Mouse (Mus musculus) neural tube, embryonic 11.5 days (tissue): ENCODE data around the gene Slc5a1. TPM values are rescaled to one million over a fixed set of nuclear protein-coding genes. Genes with fewer than 3 reads are reported as not detected.

ENCODE experiments used
- ATAC-seq: fragments of 200-750 bp; cut with Nextera tagmentation; 2 replicates; pipeline ENCODE4 v1.8.0; 2017; ENCODE audit warnings: moderate number of reproducible peaks, mild to moderate bottlenecking, moderate TSS enrichment, moderate library complexity; ENCODE audit not compliant: insufficient read depth, low FRiP score, low TSS enrichment
- DNase-seq: peaks from one replicate; pipeline ENCODE4 v3.0.0-alpha.2; 2015; ENCODE audit warnings: low spot score
- H3K27ac ChIP-seq: fragments of 300-500 bp; sonication (generic); 2 replicates; pipeline ENCODE4 v1.5.1; 2014; ENCODE audit warnings: low read depth, mild to moderate bottlenecking, low read length
- H3K27me3 ChIP-seq: fragments of 300-500 bp; sonication (generic); 2 replicates; pipeline ENCODE4 v1.6.1; 2014; ENCODE audit warnings: mild to moderate bottlenecking, low read length, mixed read lengths; ENCODE audit not compliant: control insufficient read depth, insufficient read depth
- H3K36me3 ChIP-seq: fragments of 300-500 bp; sonication (generic); 2 replicates; pipeline ENCODE4 v1.6.1; 2014; ENCODE audit warnings: mild to moderate bottlenecking, low read length, moderate library complexity, mixed read lengths; ENCODE audit not compliant: control insufficient read depth, insufficient read depth
- H3K4me1 ChIP-seq: fragments of 300-500 bp; sonication (generic); 2 replicates; pipeline ENCODE4 v1.6.1; 2014; ENCODE audit warnings: low read length, mixed read lengths; ENCODE audit not compliant: control insufficient read depth, insufficient read depth
- H3K4me2 ChIP-seq: fragments of 300-500 bp; sonication (generic); 2 replicates; pipeline ENCODE4 v1.6.1; 2014; ENCODE audit warnings: low read depth, mild to moderate bottlenecking, moderate library complexity
- H3K4me3 ChIP-seq: fragments of 300-500 bp; sonication (generic); 2 replicates; pipeline ENCODE4 v1.5.1; 2014; ENCODE audit warnings: low read depth, low read length
- H3K9ac ChIP-seq: fragments of 300-500 bp; sonication (generic); 2 replicates; pipeline ENCODE4 v1.6.1; 2014; ENCODE audit warnings: mild to moderate bottlenecking, low read length
- H3K9me3 ChIP-seq: fragments of 300-500 bp; sonication (generic); 2 replicates; pipeline ENCODE4 v1.6.1; 2016; ENCODE audit warnings: low read length; ENCODE audit not compliant: control insufficient read depth
- WGBS: fragments of 180-500 bp; shearing (Covaris S2); extraction: QIAGEN DNeasy Blood & Tissue Kit; methylation state at CpG from one replicate; pipeline ENCODE4 v1.1.7; 2014; 5-methylcytosine and 5-hydroxymethylcytosine counted together
- polyA plus RNA-seq: library from polyadenylated mRNA; unstranded; fragments of >200 nt; fragmentation: Nextera tagmentation; extraction: Ambion mirVana; gene quantifications from 2 replicates; pipeline ENCODE4 v1.2.1, GENCODE M21; 2014

The Slc5a1 gene
- polyA plus RNA-seq, 1 experiment from 2014 or later, result not detected

GRCm38 (mm10) chr5:33102369-33103055, 1.5 kb upstream of the Slc5a1 start:
- WGBS, result 37% methylated on average over 12 of the region's 12 CpGs
- Histone ChIP-seq H3K4me2 (no peak overlapping the region), H3K9ac (no peak overlapping the region), H3K4me3 (no peak overlapping the region), H3K4me1 (no peaks in the 10 kb centered on the region), H3K27ac (no peak overlapping the region), H3K27me3 (peaks cover 16% of the 10 kb centered on the region), H3K9me3 (no peaks in the 10 kb centered on the region), H3K36me3 (no peaks in the 10 kb centered on the region)
- ATAC-seq (no peak), DNase-seq (no peak)

DNA sequence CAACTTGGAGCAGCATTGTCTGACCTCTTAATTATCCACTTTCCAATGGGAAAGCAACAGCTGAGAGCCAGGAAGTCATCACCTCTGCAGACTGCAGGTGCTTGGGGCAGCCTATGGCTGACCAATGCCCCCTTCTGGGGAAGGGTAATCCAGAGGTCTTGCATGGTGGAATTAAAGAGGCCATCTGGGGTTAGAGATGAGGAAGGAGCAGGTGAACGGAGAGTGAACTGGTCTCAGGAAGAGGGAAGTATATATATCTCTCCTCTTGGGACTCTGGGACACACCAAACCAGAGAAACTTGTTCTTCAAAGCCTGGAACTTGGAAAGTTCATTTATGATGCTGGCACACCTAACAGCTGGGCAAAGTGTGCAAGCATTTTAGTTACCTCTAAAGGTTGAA, 857 bp downstream of the Slc5a1 start:
- H3K9me3 ChIP-seq, result no peaks in the 10 kb centered on the region
- H3K27ac ChIP-seq, result no peak overlapping the region
- no peaks in the 10 kb centered on the region for H3K36me3 ChIP-seq
- WGBS, result 67% methylated on average over 1 of the region's 1 CpGs
- no peak overlapping the region for H3K9ac ChIP-seq
- no peaks in the 10 kb centered on the region for H3K4me1 ChIP-seq
- no peak overlapping the region for H3K4me2 ChIP-seq
- H3K27me3 ChIP-seq, result peaks cover 16% of the 10 kb centered on the region
- ATAC-seq, result no peak
- no peak for DNase-seq
- no peak overlapping the region for H3K4me3 ChIP-seq

DNA sequence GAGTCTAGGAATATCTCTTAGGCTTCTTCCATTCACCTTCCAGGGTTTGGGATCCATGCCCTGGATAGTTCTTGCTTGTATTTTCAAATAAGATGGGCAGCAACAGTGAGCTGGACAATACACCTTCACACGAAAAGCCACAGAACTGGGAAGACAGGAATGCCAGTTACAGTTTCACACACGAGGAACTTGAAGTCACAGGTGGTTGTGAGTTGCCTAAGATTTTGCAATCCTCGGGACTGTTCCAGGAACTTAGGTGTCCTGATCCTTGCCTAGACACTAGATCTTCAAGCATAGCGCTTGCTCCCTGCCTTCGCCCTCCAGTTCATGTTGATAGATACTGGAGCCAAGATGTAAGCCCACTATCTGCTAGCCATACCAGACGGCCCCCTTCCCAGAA, 1.6 kb downstream of the Slc5a1 start:
- Histone ChIP-seq H3K4me1 (no peaks in the 10 kb centered on the region), H3K4me2 (no peak overlapping the region), H3K9ac (no peak overlapping the region), H3K36me3 (no peaks in the 10 kb centered on the region), H3K4me3 (no peak overlapping the region), H3K27me3 (peaks cover 16% of the 10 kb centered on the region), H3K9me3 (no peaks in the 10 kb centered on the region), H3K27ac (no peak overlapping the region)
- ATAC-seq (no peak), DNase-seq (no peak)
- WGBS, result 86% methylated on average over 6 of the region's 6 CpGs

- no peak overlapping the region for H3K9ac ChIP-seq
- H3K9me3 ChIP-seq, result no peaks in the 10 kb centered on the region
- H3K27ac ChIP-seq, result no peak overlapping the region
- no peak overlapping the region for H3K4me2 ChIP-seq
- H3K36me3 ChIP-seq, result no peaks in the 10 kb centered on the region
- peaks cover 16% of the 10 kb centered on the region for H3K27me3 ChIP-seq
- ATAC-seq, result no peak
- no peak overlapping the region for H3K4me3 ChIP-seq
- 78% methylated on average over 6 of the region's 6 CpGs for whole genome bisulfite sequencing
- no peak for DNase-seq
- no peaks in the 10 kb centered on the region for H3K4me1 ChIP-seq
These were observed 3.0 kb downstream of the Slc5a1 start for GRCm38 (mm10) chr5:33107056-33107455.

DNA sequence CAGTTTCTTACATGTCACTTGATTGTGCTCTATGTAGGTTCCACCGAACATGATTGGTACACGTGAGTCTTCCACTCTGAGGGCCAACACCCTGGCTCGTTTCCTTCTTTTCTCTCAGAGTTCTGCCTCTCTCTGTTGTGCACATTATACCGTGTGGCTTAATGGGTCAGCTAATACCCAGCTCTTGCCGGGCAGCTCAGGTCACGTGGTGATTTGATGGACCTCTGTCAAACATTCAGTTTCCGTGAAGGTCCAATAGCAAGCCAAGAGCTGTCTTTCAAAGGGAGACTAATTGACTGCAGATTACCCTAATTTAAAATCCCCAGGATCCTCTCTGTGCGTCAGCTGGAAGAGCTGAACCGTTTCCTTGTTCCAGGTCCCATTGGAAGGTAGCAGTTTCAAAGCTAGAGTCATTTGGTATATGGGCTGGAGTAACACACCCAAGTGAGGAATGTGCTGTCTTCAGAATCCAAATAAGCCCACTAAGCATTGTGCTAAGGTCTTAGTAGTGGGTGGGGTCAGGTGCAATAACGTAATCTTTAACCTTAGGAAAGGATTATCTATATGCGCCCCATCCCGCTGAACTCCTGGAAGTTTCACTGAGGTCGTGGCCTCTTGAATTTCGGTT, 3.9 kb downstream of the Slc5a1 start:
- Histone ChIP-seq H3K36me3 (no peaks in the 10 kb centered on the region), H3K27ac (no peak overlapping the region), H3K9ac (no peak overlapping the region), H3K4me3 (no peak overlapping the region), H3K9me3 (no peaks in the 10 kb centered on the region), H3K4me1 (no peaks in the 10 kb centered on the region), H3K4me2 (no peak overlapping the region), H3K27me3 (peaks cover 16% of the 10 kb centered on the region)
- WGBS, result 69% methylated on average over 14 of the region's 14 CpGs
- ATAC-seq (no peak), DNase-seq (no peak)

GRCm38 (mm10) chr5:33121871-33122315, 17.9 kb downstream of the Slc5a1 start:
- WGBS, result 66% methylated on average over 4 of the region's 4 CpGs
- no peak overlapping the region for H3K27ac ChIP-seq
- H3K9ac ChIP-seq, result no peak overlapping the region
- no peaks in the 10 kb centered on the region for H3K27me3 ChIP-seq
- no peaks in the 10 kb centered on the region for H3K9me3 ChIP-seq
- no peak overlapping the region for H3K4me3 ChIP-seq
- no peak for ATAC-seq
- no peaks in the 10 kb centered on the region for H3K36me3 ChIP-seq
- no peak for DNase-seq
- H3K4me2 ChIP-seq, result no peak overlapping the region
- no peaks in the 10 kb centered on the region for H3K4me1 ChIP-seq

DNA sequence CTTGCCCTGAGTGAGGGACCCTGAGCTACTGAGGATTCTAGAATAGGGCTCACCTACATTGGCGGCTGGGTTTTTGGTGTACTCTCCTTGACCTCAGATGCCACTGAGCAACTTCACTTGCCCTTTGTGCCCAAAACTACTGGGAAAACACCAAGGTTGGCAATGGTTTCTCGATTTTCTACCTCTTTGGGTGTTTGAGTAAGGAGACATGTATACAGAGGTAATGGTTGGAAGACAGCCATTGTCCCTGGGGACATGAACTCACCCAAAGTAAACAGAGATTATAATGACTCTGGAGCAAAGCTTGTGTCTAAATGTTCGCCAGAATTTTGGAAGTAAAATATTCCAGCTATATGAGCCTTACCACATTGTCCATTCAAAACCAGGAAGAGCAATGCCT, 19.6 kb downstream of the Slc5a1 start:
- H3K4me1 ChIP-seq, result no peaks in the 10 kb centered on the region
- ATAC-seq, result no peak
- WGBS, result 86% methylated on average over 3 of the region's 3 CpGs

DNA sequence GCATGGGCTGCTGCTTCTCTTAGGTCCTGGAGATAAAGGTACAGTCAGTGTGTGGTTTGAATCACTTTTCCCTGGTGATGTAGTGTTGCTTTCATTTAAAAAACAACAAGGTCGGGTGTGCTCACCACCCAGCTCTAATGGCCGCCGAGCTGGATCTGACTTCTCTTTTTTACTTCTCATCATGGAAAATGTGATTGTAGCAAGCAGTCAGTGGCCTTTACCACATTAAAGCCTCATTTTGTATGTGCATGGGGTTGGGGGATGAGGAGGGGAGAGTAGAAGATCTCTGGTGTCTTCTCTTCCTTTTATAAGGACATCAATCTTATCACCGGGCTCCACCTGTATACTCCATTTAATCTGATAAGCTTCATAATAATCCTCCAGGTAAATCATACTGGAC, 21.3 kb downstream of the Slc5a1 start:
- H3K4me1 ChIP-seq, result no peaks in the 10 kb centered on the region
- H3K9ac ChIP-seq, result no peak overlapping the region
- DNase-seq, result no peak
- H3K4me3 ChIP-seq, result no peak overlapping the region
- H3K4me2 ChIP-seq, result no peak overlapping the region
- no peaks in the 10 kb centered on the region for H3K27me3 ChIP-seq
- no peak for ATAC-seq
- no peak overlapping the region for H3K27ac ChIP-seq
- H3K36me3 ChIP-seq, result no peaks in the 10 kb centered on the region
- H3K9me3 ChIP-seq, result no peaks in the 10 kb centered on the region
- 89% methylated on average over 4 of the region's 4 CpGs for WGBS

More for the DNA sequence above, 19.6 kb downstream of the Slc5a1 start:
- Histone ChIP-seq H3K4me3 (no peak overlapping the region), H3K4me2 (no peak overlapping the region), H3K27me3 (no peaks in the 10 kb centered on the region), H3K9me3 (no peaks in the 10 kb centered on the region), H3K9ac (no peak overlapping the region), H3K36me3 (no peaks in the 10 kb centered on the region), H3K27ac (no peak overlapping the region)
- no peak for DNase-seq

GRCm38 (mm10) chr5:33134132-33134531, 30.1 kb downstream of the Slc5a1 start:
- H3K27ac ChIP-seq, result no peak overlapping the region
- H3K4me1 ChIP-seq, result no peaks in the 10 kb centered on the region
- DNase-seq, result no peak
- no peak overlapping the region for H3K4me2 ChIP-seq
- H3K9ac ChIP-seq, result no peak overlapping the region
- H3K4me3 ChIP-seq, result no peak overlapping the region
- no peaks in the 10 kb centered on the region for H3K27me3 ChIP-seq
- no peaks in the 10 kb centered on the region for H3K36me3 ChIP-seq
- no peak for ATAC-seq
- no peaks in the 10 kb centered on the region for H3K9me3 ChIP-seq
- WGBS, result 87% methylated on average over 4 of the region's 4 CpGs
